Mouse (Mus musculus): ENCODE data around the gene Eif3d. TPM values are rescaled to one million over a fixed set of nuclear protein-coding genes. Genes with fewer than 3 reads are reported as not detected.
"Not testable (repeated sequence)": the region's sequence is repeated elsewhere in the genome, so short reads cannot be mapped to it uniquely, and the experiment has no call there.

Eif3d gene
- polyA plus RNA-seq (2015; fragmentation: Nextera tagmentation; extraction: Ambion mirVana): 158 and 175 TPM in 2 replicates

DNA sequence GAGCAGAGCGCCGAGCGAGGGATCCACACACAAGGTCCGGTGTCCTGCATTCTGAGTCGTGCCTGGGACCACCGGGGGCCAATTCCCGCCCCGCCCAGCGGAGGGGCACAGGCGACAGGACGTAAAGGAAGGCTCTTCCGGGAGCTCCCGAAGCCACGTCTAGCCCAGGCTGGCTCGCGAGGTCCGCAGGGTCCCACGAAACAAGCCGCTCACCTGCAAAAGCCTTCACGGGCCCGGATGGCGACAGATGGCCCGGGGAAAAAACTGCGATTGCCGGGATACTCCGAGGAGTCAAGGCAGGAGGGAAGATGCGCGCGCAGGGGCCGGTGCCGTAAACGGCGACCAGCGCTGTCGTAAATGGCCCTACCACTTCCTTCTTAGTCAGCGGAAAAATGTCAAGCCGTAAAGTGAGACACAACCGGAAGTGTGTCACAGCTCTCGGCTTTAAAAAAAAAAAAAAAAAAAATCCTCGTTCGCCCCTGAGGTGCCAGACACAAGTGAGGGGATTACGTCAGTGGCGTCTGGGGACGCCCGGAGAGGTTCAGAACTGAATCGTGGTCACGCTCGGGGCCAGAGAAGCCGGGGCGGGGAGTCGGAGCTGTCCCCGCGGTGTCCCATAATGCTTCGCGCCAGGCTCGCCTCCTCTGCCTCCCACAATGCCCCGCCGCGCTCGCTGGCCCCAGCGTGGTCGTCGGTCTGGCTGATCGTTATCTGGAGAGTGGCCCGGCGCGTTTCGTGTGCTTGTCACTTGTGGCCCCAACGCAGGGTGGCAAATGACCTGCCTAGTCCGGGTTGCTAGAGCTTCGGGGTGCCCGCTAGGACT lies at the start of gene Eif3d:
TSS of gene Eif3d (minus strand) at position 344 of the 823 bp plus-strand sequence.
- H3K4me3 ChIP-seq (ENCODE audit: low read length): peak within 1 kb of the TSS; percentile 67
- no peaks in the 10 kb centered on the region for H3K9me3 ChIP-seq (ENCODE audit: control insufficient read depth, low read length)
- peak within 1 kb of the TSS; percentile 98 for H3K27ac ChIP-seq (ENCODE audit: low read depth, low read length)
- peaks cover 23% of the 10 kb centered on the region for H3K36me3 ChIP-seq (ENCODE audit: control insufficient read depth, insufficient read depth, low read length)
- no peaks in the 10 kb centered on the region; the same call in 1 of the 2 replicates for H3K27me3 ChIP-seq (replicated peaks; ENCODE audit: control insufficient read depth, insufficient read depth, low read length)
- ATAC-seq: peak; percentile 89
- under 1% methylated on average over 71 of the region's 72 CpGs for WGBS
- peaks cover 16% of the 10 kb centered on the region for H3K4me1 ChIP-seq (ENCODE audit: control insufficient read depth, insufficient read depth, low read depth, low read length)
- H3K4me2 ChIP-seq (ENCODE audit: low read length): peak within 1 kb of the TSS; percentile 87
- H3K9ac ChIP-seq (ENCODE audit: low read depth, low read length): peak within 1 kb of the TSS; percentile 89

DNA sequence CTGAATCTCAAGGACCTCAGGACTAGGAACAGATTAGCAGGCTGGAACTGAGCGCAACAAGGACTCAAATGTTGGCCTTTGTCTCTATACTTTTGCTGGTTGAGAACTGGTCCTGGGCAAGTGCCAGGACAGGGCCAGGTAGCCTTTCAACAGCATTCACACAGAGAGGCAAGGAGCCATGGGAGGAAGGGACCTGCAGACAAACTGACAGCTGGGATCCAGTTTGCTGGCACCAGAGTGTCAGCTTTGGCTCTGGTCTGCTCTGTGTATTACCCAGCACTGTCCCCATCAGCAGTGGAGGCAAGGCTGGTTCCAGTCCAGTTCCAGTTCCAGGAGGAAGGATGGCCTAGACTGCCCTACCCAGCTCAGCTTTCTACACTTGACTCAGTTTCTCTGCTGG lies 43.4 kb upstream of the Eif3d start:
- H3K9ac ChIP-seq (ENCODE audit: low read depth, low read length): no peak overlapping the region
- H3K4me2 ChIP-seq (ENCODE audit: low read length): no peak overlapping the region
- WGBS: 100% methylated on average over 1 of the region's 1 CpGs
- no peak for ATAC-seq
- no peaks in the 10 kb centered on the region for H3K27me3 ChIP-seq (replicated peaks; ENCODE audit: control insufficient read depth, insufficient read depth, low read length)
- no peak overlapping the region for H3K27ac ChIP-seq (ENCODE audit: low read depth, low read length)
- no peaks in the 10 kb centered on the region for H3K9me3 ChIP-seq (ENCODE audit: control insufficient read depth, low read length)
- H3K36me3 ChIP-seq (ENCODE audit: control insufficient read depth, insufficient read depth, low read length): no peaks in the 10 kb centered on the region
- H3K4me3 ChIP-seq (ENCODE audit: low read length): no peak overlapping the region
- H3K4me1 ChIP-seq (ENCODE audit: control insufficient read depth, insufficient read depth, low read depth, low read length): no peaks in the 10 kb centered on the region

GRCm38 (mm10) chr15:78008206-78008605 lies 37.6 kb upstream of the Eif3d start:
- 87% methylated on average over 8 of the region's 8 CpGs for WGBS
- H3K36me3 ChIP-seq (ENCODE audit: control insufficient read depth, insufficient read depth, low read length); H3K4me3 ChIP-seq (ENCODE audit: low read length); H3K4me2 ChIP-seq (ENCODE audit: low read length); H3K4me1 ChIP-seq (ENCODE audit: control insufficient read depth, insufficient read depth, low read depth, low read length); H3K9me3 ChIP-seq (ENCODE audit: control insufficient read depth, low read length); H3K9ac ChIP-seq (ENCODE audit: low read depth, low read length); H3K27ac ChIP-seq (ENCODE audit: low read depth, low read length); ATAC-seq; H3K27me3 ChIP-seq (replicated peaks; ENCODE audit: control insufficient read depth, insufficient read depth, low read length): not testable (repeated sequence)

DNA sequence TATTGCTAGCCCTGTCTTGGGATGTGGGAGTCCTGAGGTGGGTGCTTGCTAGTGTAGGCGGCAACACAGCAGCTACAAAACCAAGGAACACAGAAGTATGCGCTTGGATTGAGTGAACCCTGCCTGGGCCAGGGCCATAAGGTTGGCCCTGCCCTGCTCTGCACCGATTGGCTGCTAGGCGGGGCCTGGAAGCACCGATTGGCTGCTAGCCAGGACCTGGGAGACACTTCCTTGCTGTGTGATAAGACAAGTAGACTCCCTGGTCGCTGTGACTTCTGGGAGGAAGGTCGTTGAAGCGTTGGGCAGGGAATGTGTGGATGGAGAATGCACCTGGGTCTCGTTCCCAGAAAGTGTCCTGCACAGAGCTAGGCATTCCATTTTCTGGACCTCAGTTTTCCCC lies 33.3 kb upstream of the Eif3d start:
- 47% methylated on average over 9 of the region's 9 CpGs for WGBS
- no peaks in the 10 kb centered on the region for H3K9me3 ChIP-seq (ENCODE audit: control insufficient read depth, low read length)
- H3K4me2 ChIP-seq (ENCODE audit: low read length): no peak overlapping the region
- H3K9ac ChIP-seq (ENCODE audit: low read depth, low read length): no peak overlapping the region
- H3K36me3 ChIP-seq (ENCODE audit: control insufficient read depth, insufficient read depth, low read length): no peaks in the 10 kb centered on the region
- H3K27ac ChIP-seq (ENCODE audit: low read depth, low read length): no peak overlapping the region
- no peak overlapping the region for H3K4me3 ChIP-seq (ENCODE audit: low read length)
- H3K4me1 ChIP-seq (ENCODE audit: control insufficient read depth, insufficient read depth, low read depth, low read length): peaks cover 4% of the 10 kb centered on the region; the same call in 1 of the 2 replicates
- H3K27me3 ChIP-seq (replicated peaks; ENCODE audit: control insufficient read depth, insufficient read depth, low read length): no peaks in the 10 kb centered on the region
- ATAC-seq: no peak

DNA sequence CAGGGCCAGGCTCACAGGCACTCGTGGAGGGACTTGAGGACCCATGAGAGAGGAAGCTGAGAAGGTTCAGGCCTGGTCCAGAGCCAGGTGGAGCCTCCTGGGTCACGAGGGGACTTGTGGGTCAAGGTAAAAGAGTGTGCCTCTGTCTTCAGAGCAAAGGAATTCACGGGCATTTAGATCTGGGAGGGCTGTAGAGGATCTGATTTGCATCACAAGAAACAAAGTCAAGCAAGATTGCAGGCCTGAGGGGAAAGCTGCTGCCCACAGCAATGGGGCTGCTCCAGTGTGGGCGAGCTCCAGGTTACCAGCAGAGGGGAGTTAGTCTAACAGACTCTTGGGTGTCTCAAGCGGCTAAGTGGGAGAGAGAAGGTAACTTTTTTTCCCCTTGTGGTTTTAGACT lies 30.8 kb upstream of the Eif3d start:
- 13% methylated on average over 5 of the region's 5 CpGs for WGBS
- Histone ChIP-seq H3K4me3 (ENCODE audit: low read length) (no peak overlapping the region), H3K36me3 (ENCODE audit: control insufficient read depth, insufficient read depth, low read length) (no peaks in the 10 kb centered on the region), H3K27ac (ENCODE audit: low read depth, low read length) (no peak overlapping the region), H3K27me3 (replicated peaks; ENCODE audit: control insufficient read depth, insufficient read depth, low read length) (no peaks in the 10 kb centered on the region), H3K4me1 (ENCODE audit: control insufficient read depth, insufficient read depth, low read depth, low read length) (no peaks in the 10 kb centered on the region), H3K9me3 (ENCODE audit: control insufficient read depth, low read length) (no peaks in the 10 kb centered on the region), H3K4me2 (ENCODE audit: low read length) (no peak overlapping the region), H3K9ac (ENCODE audit: low read depth, low read length) (no peak overlapping the region)
- ATAC-seq: no peak

DNA sequence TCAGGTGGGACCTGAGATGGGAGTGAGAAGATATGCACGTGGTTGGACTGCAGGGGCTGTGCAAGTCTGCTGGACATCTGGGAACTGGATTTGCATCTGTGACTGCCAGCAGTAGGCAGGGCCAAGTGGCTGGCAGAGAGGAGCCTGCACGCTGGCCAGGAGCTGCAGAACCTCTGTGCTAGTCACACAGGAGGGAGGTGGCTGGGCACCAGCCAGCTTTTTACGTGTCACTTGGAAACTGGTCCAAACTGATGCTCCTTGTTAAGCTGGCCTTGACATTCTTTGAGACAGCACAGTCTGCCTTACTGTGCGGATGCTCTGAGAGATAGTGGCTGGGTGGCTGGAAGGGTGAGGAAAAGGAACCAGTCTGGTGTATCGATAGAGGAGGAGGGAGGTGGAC lies 17.9 kb upstream of the Eif3d start:
- 65% methylated on average over 5 of the region's 5 CpGs for WGBS
- peak; percentile 30; the same call in 1 of the 2 replicates for ATAC-seq

DNA sequence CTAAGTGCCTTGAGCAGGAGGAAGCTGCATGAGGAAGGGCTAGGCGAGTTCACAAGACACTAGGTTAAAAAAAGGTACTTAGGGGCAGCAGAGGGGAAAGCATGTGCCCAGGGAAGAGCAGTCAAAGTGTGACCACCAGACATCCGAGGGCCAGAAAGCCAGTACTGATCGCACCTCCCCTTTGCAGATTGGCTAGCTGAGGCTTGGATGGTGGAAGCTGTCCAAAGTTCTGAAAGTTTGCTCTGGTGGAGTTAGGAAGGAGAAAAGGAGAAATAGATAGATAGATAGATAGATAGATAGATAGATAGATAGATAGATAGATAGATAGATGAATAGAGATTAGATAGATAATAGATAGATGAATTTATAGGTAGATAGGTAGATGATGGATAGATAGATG lies 12.8 kb upstream of the Eif3d start:
- Histone ChIP-seq H3K4me1 (ENCODE audit: control insufficient read depth, insufficient read depth, low read depth, low read length) (peaks cover 4% of the 10 kb centered on the region; the same call in 1 of the 2 replicates), H3K27ac (ENCODE audit: low read depth, low read length) (no peak overlapping the region), H3K36me3 (ENCODE audit: control insufficient read depth, insufficient read depth, low read length) (no peaks in the 10 kb centered on the region), H3K9ac (ENCODE audit: low read depth, low read length) (no peak overlapping the region), H3K4me3 (ENCODE audit: low read length) (no peak overlapping the region), H3K9me3 (ENCODE audit: control insufficient read depth, low read length) (no peaks in the 10 kb centered on the region), H3K4me2 (ENCODE audit: low read length) (no peak overlapping the region), H3K27me3 (replicated peaks; ENCODE audit: control insufficient read depth, insufficient read depth, low read length) (no peaks in the 10 kb centered on the region)
- 49% methylated on average over 3 of the region's 3 CpGs for WGBS
- ATAC-seq: no peak

More for the DNA sequence above, 17.9 kb upstream of the Eif3d start:
- Histone ChIP-seq H3K9ac (ENCODE audit: low read depth, low read length) (no peak overlapping the region), H3K36me3 (ENCODE audit: control insufficient read depth, insufficient read depth, low read length) (no peaks in the 10 kb centered on the region), H3K9me3 (ENCODE audit: control insufficient read depth, low read length) (no peaks in the 10 kb centered on the region), H3K4me1 (ENCODE audit: control insufficient read depth, insufficient read depth, low read depth, low read length) (no peaks in the 10 kb centered on the region), H3K4me3 (ENCODE audit: low read length) (no peak overlapping the region), H3K27ac (ENCODE audit: low read depth, low read length) (no peak overlapping the region), H3K27me3 (replicated peaks; ENCODE audit: control insufficient read depth, insufficient read depth, low read length) (no peaks in the 10 kb centered on the region), H3K4me2 (ENCODE audit: low read length) (no peak overlapping the region)

DNA sequence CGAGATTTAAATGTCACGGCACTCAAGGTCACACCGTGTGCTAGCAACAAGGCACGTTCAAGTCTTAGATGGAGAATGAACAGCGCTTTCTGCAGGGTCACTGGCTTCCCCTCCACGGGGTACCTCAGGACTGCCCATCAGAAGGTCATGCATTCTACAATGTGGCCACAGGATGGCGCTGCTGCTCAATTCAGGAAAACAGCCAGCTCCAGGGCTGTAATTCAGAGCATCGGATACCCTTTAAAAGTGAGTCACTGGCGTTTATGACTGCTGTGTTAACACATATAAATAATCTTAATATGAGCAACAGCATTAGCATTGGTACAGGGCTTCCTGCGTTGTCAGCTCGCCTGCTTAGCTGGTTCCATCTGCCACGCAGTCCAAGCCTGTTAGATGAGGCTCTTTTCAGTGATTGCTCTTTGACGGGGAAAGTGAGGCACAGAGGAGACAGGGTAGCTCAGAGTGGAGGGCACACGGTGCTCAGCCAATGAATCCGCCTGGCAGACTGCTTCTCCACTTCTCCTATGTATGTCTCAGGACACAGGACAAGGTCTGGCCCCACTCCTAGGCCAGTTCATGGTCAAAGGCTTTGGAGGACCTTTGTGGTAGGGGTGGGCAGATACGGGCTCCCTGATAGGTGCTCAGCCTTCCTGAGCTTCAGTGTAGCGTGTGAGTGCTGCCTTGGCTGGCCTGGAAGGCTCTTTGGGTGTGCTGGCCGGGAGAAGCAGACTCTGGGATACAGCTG lies 11.8 kb upstream of the Eif3d start:
- peak; percentile 82 for ATAC-seq
- no peaks in the 10 kb centered on the region for H3K36me3 ChIP-seq (ENCODE audit: control insufficient read depth, insufficient read depth, low read length)
- no peaks in the 10 kb centered on the region for H3K9me3 ChIP-seq (ENCODE audit: control insufficient read depth, low read length)
- no peak overlapping the region for H3K27ac ChIP-seq (ENCODE audit: low read depth, low read length)
- H3K27me3 ChIP-seq (replicated peaks; ENCODE audit: control insufficient read depth, insufficient read depth, low read length): no peaks in the 10 kb centered on the region
- 21% methylated on average over 18 of the region's 18 CpGs for WGBS
- H3K4me1 ChIP-seq (ENCODE audit: control insufficient read depth, insufficient read depth, low read depth, low read length): peaks cover 4% of the 10 kb centered on the region; the same call in 1 of the 2 replicates
- H3K9ac ChIP-seq (ENCODE audit: low read depth, low read length): peak overlapping the region; percentile 36; the same call in 1 of the 2 replicates
- H3K4me2 ChIP-seq (ENCODE audit: low read length): no peak overlapping the region
- H3K4me3 ChIP-seq (ENCODE audit: low read length): no peak overlapping the region

GRCm38 (mm10) chr15:77981181-77981680 lies 10.6 kb upstream of the Eif3d start:
- H3K4me3 ChIP-seq (ENCODE audit: low read length): no peak overlapping the region
- H3K9me3 ChIP-seq (ENCODE audit: control insufficient read depth, low read length): no peaks in the 10 kb centered on the region
- no peak overlapping the region for H3K9ac ChIP-seq (ENCODE audit: low read depth, low read length)
- H3K27ac ChIP-seq (ENCODE audit: low read depth, low read length): no peak overlapping the region
- H3K4me2 ChIP-seq (ENCODE audit: low read length): no peak overlapping the region
- peaks cover 4% of the 10 kb centered on the region; the same call in 1 of the 2 replicates for H3K4me1 ChIP-seq (ENCODE audit: control insufficient read depth, insufficient read depth, low read depth, low read length)
- ATAC-seq: no peak
- H3K36me3 ChIP-seq (ENCODE audit: control insufficient read depth, insufficient read depth, low read length): no peaks in the 10 kb centered on the region
- H3K27me3 ChIP-seq (replicated peaks; ENCODE audit: control insufficient read depth, insufficient read depth, low read length): no peaks in the 10 kb centered on the region
- 77% methylated on average over 5 of the region's 5 CpGs for WGBS
